Comparison of ENCODE assay signal across 25 mouse cellular contexts in genomic region chr16:56598427-56598826, GRCm38 (mm10).
A peak's percentile ranks its signal among the peaks of the same experiment; 100 is the strongest.
DNase-seq lines count a peak whose midpoint lies in the region; ATAC-seq and TF ChIP-seq lines count a peak whose summit lies in the region.
"Had no signal": no experiment of that assay in that cellular context is flagged by ENCODE, and none has a peak within 500 bp of the region (broad histone marks: within the 10 kb centered on the region; RNA-seq: fewer than 3 reads in every experiment).

No protein-coding gene starts in this region.

- no peaks in the 10 kb centered on the region for H3K36me3 ChIP-seq in liver, adult 2 months (ENCODE audit: control insufficient read depth, insufficient read depth, low read length)
- H3K36me3 ChIP-seq in liver, embryonic 11.5 days (ENCODE audit: control insufficient read depth, insufficient read depth, low read length): no peaks in the 10 kb centered on the region
- H3K36me3 ChIP-seq in intestine, embryonic 15.5 days: no peaks in the 10 kb centered on the region
- H3K36me3 ChIP-seq in small intestine, adult 2 months (ENCODE audit: control insufficient read depth, insufficient read depth, low read length): no peaks in the 10 kb centered on the region
- no peaks in the 10 kb centered on the region for H3K36me3 ChIP-seq in midbrain, embryonic 10.5 days
- H3K36me3 ChIP-seq: embryonic facial prominence, embryonic 13.5 days; heart, embryonic 10.5 days; hindbrain, embryonic 15.5 days; neural tube, embryonic 15.5 days had no signal

- H3K4me3 ChIP-seq in liver, adult 2 months (ENCODE audit: insufficient read depth, low read depth, low read length): no peak overlapping the region
- H3K4me3 ChIP-seq in liver, embryonic 11.5 days (ENCODE audit: low read depth, low read length): no peak overlapping the region
- H3K4me3 ChIP-seq in intestine, embryonic 15.5 days (replicated peaks): no peak overlapping the region
- H3K4me3 ChIP-seq in small intestine, adult 2 months (ENCODE audit: low read depth, low read length): no peak overlapping the region
- H3K4me3 ChIP-seq in midbrain, embryonic 10.5 days: no peak overlapping the region
- H3K4me3 ChIP-seq: embryonic facial prominence, embryonic 13.5 days; heart, embryonic 10.5 days; hindbrain, embryonic 15.5 days; left cerebral cortex, adult 2 months; neural tube, embryonic 15.5 days had no signal

- no peaks in the 10 kb centered on the region for H3K79me2 ChIP-seq in liver, adult 2 months (ENCODE audit: control insufficient read depth, insufficient read depth, low read length)

- no peak for TF ChIP-seq POLR2A in liver, adult 2 months (IDR thresholded peaks at IDR 0.05; ENCODE audit: extremely low read depth, insufficient read depth, low read length)
- no peak for TF ChIP-seq POLR2A in small intestine, adult 2 months (IDR thresholded peaks at IDR 0.05; ENCODE audit: low read depth, low read length)

- no peaks in the 10 kb centered on the region for H3K27me3 ChIP-seq in liver, adult 2 months (ENCODE audit: control insufficient read depth, insufficient read depth, low read length)
- H3K27me3 ChIP-seq in liver, embryonic 11.5 days (replicated peaks; ENCODE audit: control insufficient read depth, insufficient read depth, low read length): no peaks in the 10 kb centered on the region
- no peaks in the 10 kb centered on the region for H3K27me3 ChIP-seq in intestine, embryonic 15.5 days (replicated peaks)
- H3K27me3 ChIP-seq in small intestine, adult 2 months (ENCODE audit: control insufficient read depth, insufficient read depth, low read length): no peaks in the 10 kb centered on the region
- no peaks in the 10 kb centered on the region for H3K27me3 ChIP-seq in midbrain, embryonic 10.5 days (ENCODE audit: low read depth, poor library complexity, severe bottlenecking)
- H3K27me3 ChIP-seq: embryonic facial prominence, embryonic 13.5 days; hindbrain, embryonic 15.5 days; neural tube, embryonic 15.5 days had no signal

- WGBS in liver, adult 2 months: 27% methylated on average over 4 of the region's 4 CpGs
- WGBS in liver, embryonic 11.5 days: 87% methylated on average over 4 of the region's 4 CpGs
- WGBS in intestine, embryonic 15.5 days: 81% methylated on average over 4 of the region's 4 CpGs
- 34% methylated on average over 4 of the region's 4 CpGs for WGBS in small intestine, adult 2 months
- 93% methylated on average over 4 of the region's 4 CpGs for whole genome bisulfite sequencing in midbrain, embryonic 10.5 days

- ATAC-seq in liver, embryonic 11.5 days (replicated peaks; ENCODE audit: low FRiP score): no peak
- peak; percentile 94 for ATAC-seq in intestine, embryonic 15.5 days
- no peak for ATAC-seq in CD4-positive, CD25-positive, alpha-beta regulatory T cell, adult 4 months
- ATAC-seq: forebrain, embryonic 14.5 days; lung, postnatal 0 days had no signal

- no peak overlapping the region for H3K9ac ChIP-seq in liver, adult 2 months (ENCODE audit: low read depth, low read length)
- H3K9ac ChIP-seq in liver, embryonic 11.5 days (ENCODE audit: low read depth, low read length): no peak overlapping the region
- no peak overlapping the region for H3K9ac ChIP-seq in intestine, embryonic 15.5 days
- H3K9ac ChIP-seq: embryonic facial prominence, embryonic 13.5 days; hindbrain, embryonic 15.5 days; liver, embryonic 14.5 days; neural tube, embryonic 15.5 days had no signal

- no peak overlapping the region for H3K4me2 ChIP-seq in liver, embryonic 11.5 days
- H3K4me2 ChIP-seq in intestine, embryonic 15.5 days (replicated peaks): no peak overlapping the region
- H3K4me2 ChIP-seq: embryonic facial prominence, embryonic 13.5 days; hindbrain, embryonic 15.5 days; midbrain, embryonic 11.5 days; neural tube, embryonic 15.5 days had no signal

- H3K9me3 ChIP-seq in liver, embryonic 11.5 days (ENCODE audit: control insufficient read depth, low read length): no peaks in the 10 kb centered on the region
- no peaks in the 10 kb centered on the region for H3K9me3 ChIP-seq in intestine, embryonic 15.5 days
- H3K9me3 ChIP-seq in midbrain, embryonic 10.5 days (replicated peaks): no peaks in the 10 kb centered on the region
- H3K9me3 ChIP-seq: embryonic facial prominence, embryonic 13.5 days; heart, embryonic 10.5 days; hindbrain, embryonic 15.5 days; neural tube, embryonic 15.5 days had no signal

- H3K4me1 ChIP-seq in liver, adult 2 months (ENCODE audit: control insufficient read depth, insufficient read depth, low read length): no peaks in the 10 kb centered on the region
- no peaks in the 10 kb centered on the region for H3K4me1 ChIP-seq in liver, embryonic 11.5 days (replicated peaks; ENCODE audit: control insufficient read depth, insufficient read depth, low read length)
- H3K4me1 ChIP-seq in intestine, embryonic 15.5 days (replicated peaks): no peaks in the 10 kb centered on the region
- peaks cover 3% of the 10 kb centered on the region; the same call in 1 of the 2 replicates for H3K4me1 ChIP-seq in small intestine, adult 2 months (ENCODE audit: control insufficient read depth, insufficient read depth, insufficient read length, low read length)
- H3K4me1 ChIP-seq in midbrain, embryonic 10.5 days: no peaks in the 10 kb centered on the region
- H3K4me1 ChIP-seq: embryonic facial prominence, embryonic 13.5 days; heart, embryonic 10.5 days; hindbrain, embryonic 15.5 days; neural tube, embryonic 15.5 days had no signal

- peak; percentile 14 for DNase-seq in adrenal gland, postnatal 14 days
- DNase-seq in adrenal gland, postnatal 4 days (ENCODE audit: low spot score in 2 of 2): no peak
- peak; percentile 97 for DNase-seq in liver, adult 2 months (ENCODE audit: extremely low read depth, low read depth, low spot score)
- DNase-seq in liver, embryonic 11.5 days (ENCODE audit: low spot score): no peak
- DNase-seq in midbrain, embryonic 10.5 days (ENCODE audit: low spot score): no peak
- DNase-seq: cerebellum, adult 2 months; cerebellum, postnatal 36 days; embryo, embryonic 11 days; gastrocnemius, postnatal 36 days; kidney, postnatal 4 days; layer of hippocampus, adult 9-11 months; right cerebral cortex, adult 18-20 months had no signal

- H3K27ac ChIP-seq in liver, adult 2 months (replicated peaks; ENCODE audit: insufficient read depth, low read depth, low read length): peak overlapping the region; percentile 79
- H3K27ac ChIP-seq in liver, embryonic 11.5 days (ENCODE audit: low read depth, low read length): no peak overlapping the region
- no peak overlapping the region for H3K27ac ChIP-seq in intestine, embryonic 15.5 days
- H3K27ac ChIP-seq in small intestine, adult 2 months (ENCODE audit: insufficient read depth, low read depth, low read length): peak overlapping the region; percentile 27; the same call in 1 of the 2 replicates
- no peak overlapping the region for H3K27ac ChIP-seq in midbrain, embryonic 10.5 days (replicated peaks)
- H3K27ac ChIP-seq: embryonic facial prominence, embryonic 13.5 days; heart, embryonic 10.5 days; hindbrain, embryonic 15.5 days; left cerebral cortex, adult 2 months; liver, embryonic 14.5 days; neural tube, embryonic 15.5 days; stomach, postnatal 0 days had no signal

- TF ChIP-seq CTCF in liver, adult 2 months (IDR thresholded peaks at IDR 0.05; ENCODE audit: low read depth, low read length): no peak
- TF ChIP-seq CTCF in small intestine, adult 2 months (IDR thresholded peaks at IDR 0.05; ENCODE audit: extremely low read depth, insufficient read length, insufficient replicate concordance, low read depth, low read length): no peak

Comparison
In these comparisons a context has a peak if more than half of its experiments do, and no peak if none do; other contexts are left out.
1. DNase-seq: peak in adrenal gland, postnatal 14 days (single experiment) and liver, adult 2 months (single experiment); none in adrenal gland, postnatal 4 days (0 of 2), liver, embryonic 11.5 days (single experiment) and midbrain, embryonic 10.5 days (single experiment).
2. H3K27ac ChIP-seq: peak in liver, adult 2 months (single experiment) and small intestine, adult 2 months (single experiment); none in liver, embryonic 11.5 days (single experiment), intestine, embryonic 15.5 days (single experiment) and midbrain, embryonic 10.5 days (single experiment).